Mouse (Mus musculus): ENCODE measurements around the gene Marf1.
A peak's percentile ranks its signal among the peaks of the same experiment; 100 is the strongest.
"Not testable (repeated sequence)": the region's sequence is repeated elsewhere in the genome, so short reads cannot be mapped to it uniquely, and the experiment has no call there.

Gene Marf1

GRCm38 (mm10) chr16:14162988-14163416, at the start of gene Marf1, which contains the start of gene Nde1:
Marf1 (minus strand) TSS chr16:14163351.
Nde1 (plus strand) TSS chr16:14163275.
- ATAC-seq (ENCODE audit: low TSS enrichment), result peak; percentile 72

DNA sequence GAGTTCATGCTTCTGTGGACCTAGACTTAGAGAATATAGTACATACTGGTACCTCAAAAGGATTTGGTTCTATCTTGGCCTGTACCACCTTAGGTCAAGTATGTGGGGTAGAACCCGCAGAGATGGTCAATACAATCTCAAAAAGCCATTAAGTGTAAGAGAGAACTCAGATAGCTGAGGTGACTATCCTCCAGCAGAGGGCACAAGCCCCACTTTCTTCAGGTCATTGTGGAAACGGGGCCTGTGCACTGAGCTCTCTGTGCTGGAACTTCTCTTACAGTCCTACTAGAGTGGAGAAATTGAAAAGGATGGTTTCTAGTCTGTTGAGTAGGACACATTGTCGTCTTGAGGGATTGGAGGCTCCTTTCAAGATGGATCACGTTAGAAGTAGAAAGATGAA, 35.6 kb upstream of the Marf1 start:
- ATAC-seq (ENCODE audit: low TSS enrichment), result no peak

- peak; percentile 83 for ATAC-seq (ENCODE audit: low TSS enrichment)
Measured at GRCm38 (mm10) chr16:14195427-14195826, 32.3 kb upstream of the Marf1 start.

DNA sequence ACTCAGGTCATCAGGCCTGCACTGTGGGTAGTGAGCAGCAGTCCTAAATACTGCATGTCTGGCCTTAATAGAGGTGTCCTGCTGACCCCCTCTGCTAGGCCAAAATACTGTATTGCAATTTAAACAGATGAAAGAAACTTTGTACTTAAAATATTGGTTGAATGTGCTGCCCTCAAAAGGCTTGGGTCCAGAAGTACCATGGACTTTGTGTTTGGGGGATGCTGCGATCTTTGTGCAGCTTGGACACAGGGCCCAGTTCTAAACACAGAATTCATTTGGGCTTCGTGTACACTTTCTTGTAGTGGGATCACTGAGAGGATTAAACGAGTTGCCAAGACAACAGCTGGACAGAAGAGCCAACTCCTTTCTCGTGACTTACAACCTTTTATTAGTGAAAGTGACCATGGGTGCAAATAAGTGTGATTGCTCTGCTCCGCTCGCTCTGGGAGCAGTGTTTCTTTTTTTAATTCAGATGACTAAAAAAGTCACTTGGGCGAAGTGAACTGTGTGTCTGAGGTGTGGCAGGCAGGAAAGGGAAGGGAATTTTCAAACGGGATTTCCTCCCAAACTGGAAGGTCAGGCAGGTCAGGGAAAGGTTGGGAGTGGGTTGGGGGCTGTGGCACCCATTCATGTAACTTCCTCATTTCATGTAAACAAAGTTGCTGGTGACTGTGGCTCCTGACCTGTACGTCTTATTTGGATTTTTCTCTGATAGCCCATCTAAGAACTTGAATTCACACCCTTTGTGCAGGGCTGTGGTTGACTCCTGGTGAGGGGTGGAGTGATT, 31.2 kb upstream of the Marf1 start:
- no peak for ATAC-seq (ENCODE audit: low TSS enrichment)

DNA sequence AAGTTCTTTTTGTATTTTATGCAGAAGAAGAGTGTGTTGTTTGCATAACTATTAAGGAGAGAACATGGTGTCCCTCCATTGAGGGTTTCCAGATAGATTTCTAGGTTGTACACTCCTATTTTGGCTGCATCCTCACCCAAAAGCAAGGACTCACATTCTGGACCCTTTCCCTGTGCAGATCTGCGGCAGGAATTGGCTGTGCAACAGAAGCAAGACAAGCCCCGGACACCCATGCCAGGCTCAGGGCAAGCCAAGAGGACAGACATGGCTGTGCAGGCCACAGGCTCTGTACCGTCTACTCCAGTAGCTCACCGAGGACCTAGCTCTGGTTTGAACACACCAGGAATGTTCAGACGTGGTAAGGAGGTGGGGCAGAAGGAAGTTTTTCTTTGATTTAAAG, 22.4 kb upstream of the Marf1 start:
- ATAC-seq (ENCODE audit: low TSS enrichment), result no peak

- ATAC-seq (ENCODE audit: low TSS enrichment), result no peak
Measured at GRCm38 (mm10) chr16:14183856-14184255, 20.7 kb upstream of the Marf1 start.

- ATAC-seq (ENCODE audit: low TSS enrichment), result no peak
Measured at GRCm38 (mm10) chr16:14182360-14182759, 19.2 kb upstream of the Marf1 start.

GRCm38 (mm10) chr16:14180163-14180733, 17.1 kb upstream of the Marf1 start:
- ATAC-seq (ENCODE audit: low TSS enrichment), result no peak

GRCm38 (mm10) chr16:14178041-14178440, 14.9 kb upstream of the Marf1 start:
- ATAC-seq (ENCODE audit: low TSS enrichment), result no peak

DNA sequence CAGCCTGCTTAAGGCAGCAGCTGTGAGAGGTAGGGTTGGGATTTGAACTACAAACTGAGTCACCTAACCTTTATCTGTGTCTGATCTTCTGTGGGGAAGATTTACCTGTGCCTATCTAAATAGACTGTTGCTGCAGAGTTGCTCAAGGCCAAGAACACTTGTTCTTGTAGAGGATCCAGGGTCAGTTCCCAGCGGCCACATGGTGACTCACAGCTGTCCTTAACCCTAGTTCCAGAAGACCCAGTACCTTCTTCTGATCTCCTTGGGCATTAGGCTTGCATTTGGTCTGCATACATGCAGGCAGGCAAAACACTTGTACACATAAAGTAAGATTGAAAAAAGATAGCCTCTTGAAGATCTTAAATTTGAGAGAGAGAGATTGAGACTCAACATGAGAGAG, 6.6 kb upstream of the Marf1 start:
- ATAC-seq (ENCODE audit: low TSS enrichment), result no peak

DNA sequence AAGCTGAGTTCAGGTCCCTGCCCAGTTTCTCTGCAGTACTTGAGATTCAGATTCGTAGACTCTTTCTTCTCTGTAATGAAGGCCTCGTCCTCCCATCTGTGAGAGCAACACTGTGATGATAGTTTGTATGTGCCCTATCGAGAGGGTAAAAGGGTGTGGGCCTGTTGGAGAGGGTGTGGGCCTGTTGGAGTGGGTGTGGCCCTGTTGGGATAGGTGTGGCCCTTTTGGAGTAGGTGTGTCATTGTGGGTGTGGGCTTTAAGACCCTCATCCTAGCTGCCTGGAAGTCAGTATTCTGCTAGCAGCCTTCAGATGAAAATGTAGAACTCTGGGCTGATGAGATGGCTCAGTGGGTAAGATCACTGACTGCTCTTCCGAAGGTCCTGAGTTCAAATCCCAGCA, 3.3 kb upstream of the Marf1 start:
- ATAC-seq (ENCODE audit: low TSS enrichment), result no peak

DNA sequence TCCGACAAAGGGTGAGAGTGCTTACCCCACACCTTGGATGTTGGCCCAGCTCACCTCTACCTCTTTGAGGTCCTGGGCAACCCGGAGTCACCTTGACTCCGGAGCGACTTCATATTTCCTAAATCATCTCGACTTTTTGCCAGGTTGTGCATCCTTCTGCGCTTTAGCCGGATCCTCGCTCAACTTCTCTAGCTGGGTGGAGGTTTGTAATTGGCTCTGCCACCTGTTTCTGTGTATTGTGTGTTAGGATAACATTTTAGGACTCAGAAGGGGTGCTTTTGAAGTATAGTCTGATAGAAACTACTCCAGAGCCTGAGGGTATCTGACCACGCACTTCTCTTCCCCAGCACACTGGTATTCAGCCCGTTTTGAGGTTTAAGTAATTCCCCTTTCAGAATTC, 580 bp upstream of the Marf1 start:
- ATAC-seq (ENCODE audit: low TSS enrichment), result no peak

DNA sequence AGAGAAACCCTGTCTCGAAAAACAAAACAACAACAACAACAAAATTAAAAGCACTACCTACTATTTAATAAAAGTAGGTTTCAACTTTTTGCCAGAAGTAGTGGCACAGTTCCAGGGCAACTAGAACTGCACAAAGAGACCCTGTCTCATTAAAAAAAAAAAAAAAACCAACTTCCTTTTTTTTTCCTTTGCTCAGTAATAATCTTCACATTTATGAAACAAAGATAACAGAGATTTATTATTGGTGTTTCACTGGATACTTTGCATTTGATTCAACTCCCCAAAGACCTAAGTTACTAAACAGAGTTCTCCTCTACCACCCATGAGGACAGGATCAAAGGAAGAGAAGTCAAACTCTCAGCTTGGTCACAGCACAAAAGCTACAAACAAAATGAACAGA, 2.2 kb downstream of the Marf1 start:
- no peak for ATAC-seq (ENCODE audit: low TSS enrichment)

DNA sequence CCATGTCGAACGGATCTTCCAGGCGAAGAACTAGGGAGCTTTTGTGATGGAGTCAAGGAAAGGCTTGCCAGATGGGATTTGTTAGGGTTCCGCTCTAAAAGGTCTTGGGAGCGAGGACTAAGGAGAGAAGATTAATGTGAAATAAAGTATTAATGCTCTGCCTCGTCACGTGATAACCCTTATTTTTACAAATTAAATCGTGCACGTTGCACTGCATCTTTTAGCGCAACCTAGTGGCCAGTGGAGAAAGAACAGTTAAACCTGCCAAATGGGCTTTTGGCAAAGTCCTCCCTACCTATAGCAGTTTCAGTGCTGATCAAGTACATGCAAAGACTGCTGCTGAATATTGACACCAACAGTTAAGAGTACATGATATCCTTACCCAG, 3.4 kb downstream of the Marf1 start:
- ATAC-seq (ENCODE audit: low TSS enrichment), result peak; percentile 36

DNA sequence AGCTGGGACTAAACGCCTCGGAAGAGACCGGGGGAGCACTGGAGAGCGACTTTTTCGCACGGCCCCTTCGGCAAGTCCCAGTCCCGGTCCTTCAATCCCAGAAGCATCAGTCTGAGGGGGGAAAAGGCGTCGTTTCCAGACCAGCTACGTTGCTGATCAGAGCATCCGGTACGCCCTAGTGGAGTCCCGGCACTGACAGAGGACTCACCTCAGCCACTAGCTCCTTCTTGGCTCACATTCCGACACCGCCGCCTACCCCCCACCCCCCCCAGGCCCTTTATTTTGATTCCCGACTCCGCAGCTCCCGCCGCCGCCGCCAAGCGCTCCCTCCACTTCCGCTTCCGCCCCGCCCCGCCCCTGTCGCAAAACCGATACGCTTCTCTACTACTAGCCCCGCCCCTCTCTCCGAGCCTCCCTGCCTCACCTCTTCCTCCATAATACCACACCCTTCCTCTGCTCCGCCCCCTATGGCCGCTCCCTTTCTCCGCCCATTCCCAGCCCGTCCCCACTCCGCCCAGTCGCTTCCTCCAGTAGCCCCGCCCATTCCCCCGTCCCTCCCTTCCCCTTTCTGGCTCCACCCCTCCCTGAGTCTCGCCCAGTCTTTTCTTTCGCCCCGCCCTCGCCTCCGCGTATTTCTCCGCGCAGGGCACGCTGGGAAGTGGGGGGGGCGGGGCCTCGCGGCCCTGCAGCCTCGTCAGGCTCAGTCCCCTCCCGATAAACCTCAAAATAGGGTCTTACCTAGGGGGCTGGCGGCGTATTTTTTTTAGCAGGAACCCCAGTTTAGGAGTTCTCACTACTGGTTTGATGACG, 4.0 kb downstream of the Marf1 start:
- ATAC-seq (ENCODE audit: low TSS enrichment), result peak; percentile 94

DNA sequence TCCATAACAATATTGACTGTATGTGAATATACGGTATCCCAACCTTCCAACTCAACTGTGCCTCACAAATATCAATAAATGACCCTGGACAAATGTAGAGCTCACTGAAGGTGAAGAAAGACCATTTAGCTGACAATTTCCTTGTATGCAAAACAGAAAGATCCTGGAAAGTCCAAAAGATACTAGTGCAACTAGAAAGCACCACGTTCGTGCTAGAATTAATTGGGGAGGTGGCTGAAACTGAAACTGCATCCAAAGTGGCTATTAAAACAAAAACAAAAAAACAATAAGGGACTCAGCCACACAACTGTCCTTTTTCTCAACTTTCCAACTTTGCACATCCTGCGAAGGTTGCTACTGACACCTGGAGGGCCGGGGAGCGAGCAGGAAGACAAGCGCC, 4.6 kb downstream of the Marf1 start:
- ATAC-seq (ENCODE audit: low TSS enrichment), result no peak

DNA sequence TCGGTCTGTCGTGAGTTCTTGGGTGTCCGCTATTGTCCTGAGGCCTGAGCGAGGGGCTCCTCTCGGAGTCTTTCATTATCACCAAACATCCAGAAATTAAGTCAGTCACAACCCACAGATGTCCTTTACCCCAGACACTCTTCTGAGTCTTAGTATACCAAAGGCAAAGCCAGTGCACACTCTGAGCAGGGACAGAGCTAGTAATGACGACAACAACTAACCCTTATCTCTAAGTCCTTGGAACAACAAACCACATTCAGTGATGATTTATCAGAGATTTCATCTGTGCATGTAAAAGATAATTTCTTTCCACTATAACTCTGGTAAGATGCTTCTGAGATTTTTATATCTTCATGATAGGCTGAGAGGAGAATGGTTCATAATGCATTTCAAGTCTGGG, 6.8 kb downstream of the Marf1 start:
- no peak for ATAC-seq (ENCODE audit: low TSS enrichment)

- ATAC-seq (ENCODE audit: low TSS enrichment), result not testable (repeated sequence)
Measured at GRCm38 (mm10) chr16:14155638-14156037, 7.5 kb downstream of the Marf1 start.

DNA sequence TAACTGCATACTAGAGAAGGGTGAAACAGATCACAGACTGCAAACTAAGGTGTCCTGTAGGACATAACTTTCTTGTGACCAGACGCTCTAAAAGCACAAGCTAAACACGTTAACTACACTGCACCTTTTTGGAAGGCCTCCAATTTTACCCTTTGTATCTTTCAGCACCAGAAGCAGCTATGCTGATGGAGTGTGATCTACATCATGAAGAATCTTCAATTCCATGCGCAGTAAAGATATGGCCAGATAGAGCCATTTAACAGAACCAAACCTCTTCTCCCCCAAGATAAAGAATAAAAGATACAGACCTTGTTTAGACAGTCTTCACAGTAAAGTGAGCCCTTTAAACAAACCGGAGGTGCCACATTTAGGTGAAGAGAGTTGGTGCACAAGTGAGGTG, 11.4 kb downstream of the Marf1 start:
- no peak for ATAC-seq (ENCODE audit: low TSS enrichment)

GRCm38 (mm10) chr16:14147712-14148111, 15.4 kb downstream of the Marf1 start:
- ATAC-seq (ENCODE audit: low TSS enrichment), result no peak

DNA sequence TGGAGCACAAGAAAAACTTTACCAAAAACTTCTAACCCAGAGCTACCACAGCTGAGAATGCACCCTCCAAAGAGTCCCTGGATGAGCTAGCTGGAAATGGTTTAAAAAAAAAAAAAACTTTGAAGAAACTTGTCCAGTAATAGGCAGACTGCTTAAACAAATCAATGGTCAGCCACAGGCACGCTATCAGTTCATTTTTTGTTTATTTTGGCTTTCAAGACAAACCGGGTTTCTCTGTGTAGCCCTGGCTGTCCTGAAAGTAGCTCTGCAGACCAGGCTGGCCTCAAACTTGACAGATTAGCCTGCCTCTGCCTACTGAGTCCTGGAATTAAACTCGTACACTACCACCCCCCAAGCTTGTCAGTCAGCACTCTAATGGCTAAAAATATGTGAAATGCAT, 19.9 kb downstream of the Marf1 start:
- no peak for ATAC-seq (ENCODE audit: low TSS enrichment)

DNA sequence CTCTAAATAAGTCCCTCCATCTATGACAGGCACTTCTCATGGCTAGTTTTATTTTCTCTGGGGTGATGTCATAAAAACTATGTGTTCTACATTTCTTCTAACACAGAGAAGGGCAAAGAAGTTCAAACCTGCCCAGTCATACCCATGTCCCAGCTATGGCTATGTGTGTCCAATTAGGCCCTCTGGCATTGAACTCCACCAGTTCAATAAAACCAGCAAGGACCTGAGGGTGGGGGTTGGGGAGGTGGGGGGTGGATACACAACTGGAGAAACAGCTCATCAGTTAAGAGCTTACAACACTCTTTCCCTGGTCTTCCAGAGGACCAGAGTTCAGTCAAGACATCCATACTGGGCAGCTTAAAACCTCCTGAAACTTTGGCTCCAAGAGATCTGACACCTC, 24.0 kb downstream of the Marf1 start:
- ATAC-seq (ENCODE audit: low TSS enrichment), result no peak

All from frontal cortex, adult (tissue).